Mouse (Mus musculus) duodenum, adult 2 months (tissue): ENCODE data around the gene Cyp2c23. TPM values are rescaled to one million over a fixed set of nuclear protein-coding genes. Genes with fewer than 3 reads are reported as not detected.

Experiments
- polyA plus RNA-seq: library from polyadenylated mRNA; depleted of rRNA; stranded (reverse); fragments of >200 nt; gene quantifications from 2 replicates; pipeline ENCODE4 v1.2.3, GENCODE M21; 2012; ENCODE audit warnings: low replicate concordance; rRNA removed

Gene Cyp2c23
- 0.78 and 1.1 TPM in 2 replicates for polyA plus RNA-seq

GRCm38 (mm10) chr19:44028972-44029371, at the start of gene Cyp2c23:
Gene Cyp2c23, minus strand, starts transcription at chr19:44029208.

GRCm38 (mm10) chr19:44069121-44069913, 40.3 kb upstream of the Cyp2c23 start, which contains the start of gene Erlin1:
Gene Erlin1, minus strand, starts transcription at chr19:44069785.

GRCm38 (mm10) chr19:43986069-43986794, 42.8 kb downstream of the Cyp2c23 start, which contains the start of gene Cpn1:
Gene Cpn1, minus strand, starts transcription at chr19:43986556.

Other genes starting within 250 kb of the Cyp2c23 start
- gene Abcc2, start 247.0 kb downstream of the Cyp2c23 start, polyA plus RNA-seq, result 37.5 and 40.8 TPM in 2 replicates
- gene Dnmbp, start 89.0 kb downstream of the Cyp2c23 start, polyA plus RNA-seq, result 32.9 and 33.6 TPM in 2 replicates
- gene Cpn1, start 42.7 kb downstream of the Cyp2c23 start, polyA plus RNA-seq, result 1.8 and 9.0 TPM in 2 replicates
- gene Erlin1, start 40.6 kb upstream of the Cyp2c23 start, polyA plus RNA-seq, result 4.8 and 5.0 TPM in 2 replicates
- 3.8 and 4.6 TPM in 2 replicates for gene Chuk, start 78.3 kb upstream of the Cyp2c23 start, polyA plus RNA-seq
- 1.5 and 1.6 TPM in 2 replicates for gene Cwf19l1, start 106.7 kb upstream of the Cyp2c23 start, polyA plus RNA-seq
- 8.9 and 11.8 TPM in 2 replicates for gene Bloc1s2, start 117.2 kb upstream of the Cyp2c23 start, polyA plus RNA-seq
- 0.02 and 0.08 TPM in 2 replicates for gene Pkd2l1, start 163.2 kb upstream of the Cyp2c23 start, polyA plus RNA-seq
- gene Scd3, start 174.1 kb upstream of the Cyp2c23 start, polyA plus RNA-seq, result not detected in 2 replicates